Mouse (Mus musculus) CH12.LX (cell line): ENCODE data around the gene Meis3. TPM values are rescaled to one million over a fixed set of nuclear protein-coding genes. Genes with fewer than 3 reads are reported as not detected.

Experiments
- DNase-seq: peaks from one replicate; pipeline ENCODE4 v3.0.0-alpha.2; 2013; ENCODE audit errors: extremely low read depth
- H3K27ac ChIP-seq: 2 replicates; pipeline ENCODE4 v1.5.1; 2012; ENCODE audit warnings: low read depth, mild to moderate bottlenecking, control low read depth, moderate library complexity; ENCODE audit not compliant: insufficient read depth
- H3K27me3 ChIP-seq: replicated peaks from 2 replicates; pipeline ENCODE3; 2012; ENCODE audit warnings: inconsistent platforms
- H3K36me3 ChIP-seq, 2 experiments: replicated peaks in 1 of 2; 2 replicates each; pipeline versions ENCODE3 to v1.6.1; 2012; ENCODE audit warnings: inconsistent platforms in 1 of 2, low read length in 1 of 2, mild to moderate bottlenecking in 1 of 2, mixed read lengths in 1 of 2, moderate library complexity in 1 of 2; ENCODE audit not compliant: control insufficient read depth in 1 of 2, insufficient read depth in 1 of 2
- H3K4me1 ChIP-seq, 2 experiments: 2 replicates each; pipeline ENCODE4 v1.6.1; 2012; ENCODE audit warnings: inconsistent platforms in 1 of 2, moderate library complexity in 1 of 2; ENCODE audit not compliant: insufficient read depth in 2 of 2, control insufficient read depth in 1 of 2
- H3K4me2 ChIP-seq: 2 replicates; pipeline ENCODE4 v1.6.1; 2012; ENCODE audit warnings: low read depth, mild to moderate bottlenecking, control low read depth; ENCODE audit not compliant: poor library complexity, insufficient read depth, severe bottlenecking
- H3K4me3 ChIP-seq, 3 experiments: fragments of 150-350 bp in 1 of 3; sonication (generic) in 1 of 3; replicated peaks in 1 of 3; 2 replicates each; pipeline versions ENCODE3 to v1.5.1; 2011 to 2012; ENCODE audit warnings: low read depth in 2 of 3, low read length in 2 of 3, mild to moderate bottlenecking in 2 of 3, moderate library complexity in 2 of 3, control low read depth in 1 of 3, improper control_type of control experiment in 1 of 3, inconsistent platforms in 1 of 3, mixed read lengths in 1 of 3; ENCODE audit not compliant: poor library complexity in 1 of 3
- H3K79me2 ChIP-seq: replicated peaks from 2 replicates; pipeline ENCODE4 v1.6.1; 2012; ENCODE audit warnings: mild to moderate bottlenecking, moderate library complexity; ENCODE audit not compliant: control insufficient read depth, poor library complexity, insufficient read depth, severe bottlenecking; ENCODE audit errors: extremely low read depth
- H3K9ac ChIP-seq: 2 replicates; pipeline ENCODE4 v1.6.1; 2012; ENCODE audit warnings: low read depth, mild to moderate bottlenecking, control low read depth, moderate library complexity; ENCODE audit not compliant: insufficient read depth
- H3K9me3 ChIP-seq: replicated peaks from 2 replicates; pipeline ENCODE3; 2012; ENCODE audit warnings: low read length, inconsistent platforms, mixed read lengths
- BHLHE40 ChIP-seq: IDR thresholded peaks from 2 replicates; pipeline ENCODE4 v1.6.1; 2011; ENCODE audit warnings: mild to moderate bottlenecking, low read depth, low read length, improper control_type of control experiment
- CTCF ChIP-seq, 2 experiments: IDR thresholded peaks in 1 of 2; conservative IDR thresholded peaks in 1 of 2; 2 replicates each; pipeline ENCODE4 v1.5.1; 2011 to 2012; ENCODE audit warnings: low read depth in 2 of 2, low read length in 2 of 2, improper control_type of control experiment in 1 of 2, inconsistent platforms in 1 of 2, mild to moderate bottlenecking in 1 of 2, moderate library complexity in 1 of 2
- ETS1 ChIP-seq: conservative IDR thresholded peaks from 2 replicates; pipeline ENCODE4 v1.6.1; 2012; ENCODE audit warnings: low read depth, mild to moderate bottlenecking, inconsistent platforms, low read length, improper control_type of control experiment, moderate library complexity
- MAFK ChIP-seq: IDR thresholded peaks from 2 replicates; pipeline ENCODE4 v1.6.1; 2011; ENCODE audit warnings: low read length, improper control_type of control experiment; ENCODE audit not compliant: insufficient replicate concordance
- MAX ChIP-seq: IDR thresholded peaks from 2 replicates; pipeline ENCODE4 v1.6.1; 2011; ENCODE audit warnings: low read length, improper control_type of control experiment
- MAZ ChIP-seq: IDR thresholded peaks from 2 replicates; pipeline ENCODE4 v1.6.1; 2012; ENCODE audit warnings: low read depth, mild to moderate bottlenecking, inconsistent platforms, low read length, improper control_type of control experiment, moderate library complexity
- NELFE ChIP-seq: IDR thresholded peaks from 2 replicates; pipeline ENCODE4 v1.6.1; 2011; ENCODE audit warnings: low read depth, low read length, improper control_type of control experiment
- PAX5 ChIP-seq: IDR thresholded peaks from 2 replicates; pipeline ENCODE4 v1.6.1; 2012; ENCODE audit warnings: low read length, inconsistent platforms, mixed read lengths
- USF1 ChIP-seq: IDR thresholded peaks from 2 replicates; pipeline ENCODE4 v1.6.1; 2014; ENCODE audit warnings: low read depth, mild to moderate bottlenecking, inconsistent platforms, low read length, improper control_type of control experiment
- ZKSCAN1 ChIP-seq: IDR thresholded peaks from 2 replicates; pipeline ENCODE4 v1.6.1; 2012; ENCODE audit warnings: low read depth, inconsistent platforms, low read length, improper control_type of control experiment, borderline replicate concordance
- dilution Hi-C: fragments of 300-500 bp; cut with MboI; formaldehyde crosslinking; loops from 2 replicates; pipeline ENCODE4 v1.14.3; 2020; ENCODE audit warnings: low sequenced_read_pairs; ENCODE audit not compliant: extremely low pct_unique_long_range_greater_than_20kb, extremely low pct_ligation_motif_present
- in situ Hi-C: fragments of 300-500 bp; cut with MboI; formaldehyde crosslinking; loops from 3 replicates; pipeline ENCODE4 v1.14.3; 2019; ENCODE audit warnings: low sequenced_read_pairs, low pct_ligation_motif_present, low pct_unique_long_range_greater_than_20kb, mixed read lengths
- polyA plus RNA-seq: library from polyadenylated mRNA; unstranded; fragments of >175 nt; gene quantifications from 2 replicates; pipeline ENCODE4 v1.2.1, GENCODE M21; 2012; ENCODE audit warnings: low read depth; ENCODE audit not compliant: insufficient read length
- total RNA-seq, 2 experiments: library from RNA; depleted of rRNA; stranded (reverse); fragments of 300-350 nt in 1 of 2; fragments of >200 nt in 1 of 2; gene quantifications; 2 replicates each; pipeline ENCODE4 v1.2.3; 2012 to 2014

The Meis3 gene
- total and polyA plus RNA-seq, 3 experiments = 7.9 to 11.8 (median 10.2) TPM

GRCm38 (mm10) chr7:16202756-16203504 lies 28.0 kb downstream of the Meis3 start:
- dilution Hi-C loops = no loop called here
- TF ChIP-seq CTCF (conservative IDR thresholded peaks at IDR 0.05 in 1 of 2, IDR thresholded peaks at IDR 0.05 in 1 of 2; ENCODE audit: low read depth in 2 of 2, low read length in 2 of 2) (peak in 1 of 2 experiments; percentile 16; a peak in 2 of 4 replicates), ETS1 (no peak)
- H3K36me3 ChIP-seq = peaks cover 79 to 99% of the 10 kb centered on the region in 2 experiments
- H3K4me1 ChIP-seq = peaks cover 23 to 88% of the 10 kb centered on the region in 2 experiments
- in situ Hi-C loops = no loop called here
- H3K9ac ChIP-seq = no peak overlapping the region
- no peaks in the 10 kb centered on the region for H3K27me3 ChIP-seq
- no peak overlapping the region for H3K4me2 ChIP-seq
- H3K9me3 ChIP-seq = no peaks in the 10 kb centered on the region
- H3K79me2 ChIP-seq = no peaks in the 10 kb centered on the region
- no peak overlapping the region for H3K27ac ChIP-seq
- DNase-seq = no peak
- no peak overlapping the region for H3K4me3 ChIP-seq

DNA sequence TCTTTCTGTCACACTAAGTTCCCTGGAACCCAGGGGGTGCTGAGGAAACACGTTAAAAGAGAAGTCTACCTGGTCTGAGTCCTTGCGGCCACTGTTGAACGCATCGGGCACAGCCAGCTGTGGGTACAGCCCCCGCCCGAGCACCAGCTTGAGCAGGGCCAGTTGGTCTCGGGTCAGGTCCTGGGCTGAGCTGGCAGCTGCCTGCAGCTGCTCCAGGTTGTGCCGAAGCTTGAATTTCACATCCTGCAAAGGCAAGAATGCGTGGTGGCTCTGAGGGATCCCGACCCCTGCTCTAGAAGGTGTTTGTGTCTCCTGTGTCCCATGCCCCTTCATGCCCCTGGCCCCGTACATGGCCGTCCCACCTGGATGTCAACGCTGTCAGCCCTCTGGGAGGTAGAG lies 28.6 kb downstream of the Meis3 start:
- dilution Hi-C loops (no loop called here), in situ Hi-C loops (no loop called here)
- Histone ChIP-seq H3K79me2 (no peaks in the 10 kb centered on the region), H3K9me3 (no peaks in the 10 kb centered on the region), H3K27me3 (no peaks in the 10 kb centered on the region), H3K4me2 (no peak overlapping the region), H3K9ac (no peak overlapping the region), H3K4me3 (no peak overlapping the region), H3K36me3 (peaks cover 79 to 96% of the 10 kb centered on the region in 2 experiments), H3K27ac (no peak overlapping the region), H3K4me1 (peaks cover 27 to 86% of the 10 kb centered on the region in 2 experiments)
- DNase-seq = no peak
- no peak for TF ChIP-seq MAZ
- TF ChIP-seq PAX5 = no peak
- no peak for TF ChIP-seq MAX
- TF ChIP-seq MAFK = no peak
- TF ChIP-seq USF1 = no peak
- no peak for TF ChIP-seq ZKSCAN1

DNA sequence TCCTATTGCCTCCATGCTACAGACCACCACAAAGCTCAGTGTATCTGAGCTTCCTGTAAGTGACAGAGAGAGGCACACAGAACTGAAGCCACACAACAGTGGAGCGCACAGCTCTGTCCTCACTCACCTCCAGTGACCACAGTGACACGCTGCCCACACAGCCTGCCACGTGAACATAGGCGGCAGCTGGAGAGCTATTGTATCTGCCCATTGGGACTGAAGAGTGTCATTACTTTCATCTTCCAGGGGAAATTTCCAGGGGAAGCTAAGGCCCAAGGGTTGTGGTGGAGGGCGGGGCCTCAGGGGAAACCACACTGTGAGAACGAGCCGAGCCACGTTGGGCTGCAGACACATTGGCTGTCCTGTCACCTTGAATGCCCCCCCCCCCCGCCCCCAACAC lies 29.9 kb downstream of the Meis3 start:
- dilution Hi-C loops (no loop called here), in situ Hi-C loops (no loop called here)
- no peaks in the 10 kb centered on the region for H3K27me3 ChIP-seq
- no peak overlapping the region for H3K27ac ChIP-seq
- no peak overlapping the region for H3K4me3 ChIP-seq
- H3K4me1 ChIP-seq = peaks cover 27 to 79% of the 10 kb centered on the region in 2 experiments
- H3K9me3 ChIP-seq = no peaks in the 10 kb centered on the region
- H3K9ac ChIP-seq = no peak overlapping the region
- peaks cover 79 to 96% of the 10 kb centered on the region in 2 experiments for H3K36me3 ChIP-seq
- H3K4me2 ChIP-seq = no peak overlapping the region
- TF ChIP-seq NELFE = no peak
- TF ChIP-seq MAX = 0 out of 2 replicates have a peak, but pooled peaks have one; percentile 45
- peak; percentile 53 for TF ChIP-seq ETS1
- TF ChIP-seq BHLHE40 = peak; percentile 87
- H3K79me2 ChIP-seq = no peaks in the 10 kb centered on the region
- peak; percentile 51 for DNase-seq
